28 mouse cellular contexts compared by ENCODE assay signal in the genomic region with DNA sequence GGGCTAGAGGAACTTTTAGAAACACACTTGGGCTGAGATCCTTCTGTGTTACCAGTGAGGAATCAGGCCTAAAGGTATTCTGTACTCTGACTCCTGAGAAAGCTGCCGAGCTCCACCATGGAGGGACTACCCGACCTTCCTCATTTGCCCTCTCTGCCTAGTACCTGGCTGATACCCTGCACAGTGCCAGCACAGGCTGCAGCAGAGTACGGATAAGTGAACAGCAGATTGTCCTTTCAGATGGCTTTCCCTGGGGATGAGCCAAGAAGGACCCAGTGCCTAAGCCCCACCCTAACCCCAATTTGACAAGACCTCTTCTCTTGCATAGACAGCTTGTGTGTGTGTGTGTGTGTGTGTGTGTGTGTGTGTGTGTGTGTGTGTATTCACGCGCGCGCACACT. TPM values are rescaled to one million over a fixed set of nuclear protein-coding genes. Genes with fewer than 3 reads are reported as not detected.
"Had no signal": no experiment of that assay in that cellular context is flagged by ENCODE, and none has a peak within 500 bp of the region (broad histone marks: within the 10 kb centered on the region; RNA-seq: fewer than 3 reads in every experiment).

No protein-coding gene starts in this region.

- H3K4me1 ChIP-seq: hindbrain, embryonic 13.5 days; hindbrain, embryonic 15.5 days; intestine, embryonic 15.5 days had no signal

- H3K36me3 ChIP-seq: heart, embryonic 10.5 days; heart, embryonic 12.5 days; hindbrain, embryonic 15.5 days; intestine, embryonic 15.5 days; limb, embryonic 13.5 days; liver, embryonic 13.5 days; liver, embryonic 15.5 days had no signal

- H3K4me2 ChIP-seq: heart, embryonic 12.5 days; hindbrain, embryonic 13.5 days; hindbrain, embryonic 15.5 days; intestine, embryonic 15.5 days; limb, embryonic 13.5 days; liver, embryonic 11.5 days; liver, embryonic 13.5 days; liver, embryonic 15.5 days had no signal

- H3K9ac ChIP-seq: heart, embryonic 12.5 days; hindbrain, embryonic 13.5 days; hindbrain, embryonic 15.5 days; intestine, embryonic 15.5 days; limb, embryonic 13.5 days; liver, embryonic 13.5 days; liver, embryonic 15.5 days; liver, postnatal 0 days had no signal

- H3K27ac ChIP-seq: gastrocnemius, adult 2 months; heart, adult 2 months; heart, embryonic 10.5 days; hindbrain, embryonic 13.5 days; hindbrain, embryonic 15.5 days; intestine, embryonic 15.5 days; layer of hippocampus, adult 2 months; left cerebral cortex, adult 2 months; limb, embryonic 13.5 days; liver, embryonic 13.5 days; liver, embryonic 15.5 days had no signal

- H3K27me3 ChIP-seq: hindbrain, embryonic 13.5 days; hindbrain, embryonic 15.5 days; intestine, embryonic 15.5 days had no signal

- ATAC-seq: inflammation-experienced regulatory T-cells, adult 6 months; intestine, embryonic 15.5 days; intestine, postnatal 0 days; liver, postnatal 0 days had no signal

- H3K4me3 ChIP-seq: gastrocnemius, adult 2 months; heart, adult 2 months; heart, embryonic 10.5 days; heart, embryonic 12.5 days; hindbrain, embryonic 13.5 days; hindbrain, embryonic 15.5 days; intestine, embryonic 15.5 days; layer of hippocampus, adult 2 months; left cerebral cortex, adult 2 months; limb, embryonic 13.5 days; liver, embryonic 13.5 days; liver, embryonic 15.5 days had no signal

- DNase-seq: gastrocnemius, adult 2 months; gastrocnemius, postnatal 10 days; gastrocnemius, postnatal 25 days; heart, adult 2 months; heart, postnatal 10 days; heart, postnatal 4 days; kidney, adult 18-20 months; kidney, adult 8-10 months; kidney, postnatal 10 days; kidney, postnatal 25 days; kidney, postnatal 4 days; liver; liver, embryonic 13.5 days; liver, postnatal 0 days had no signal

- H3K9me3 ChIP-seq: heart, embryonic 10.5 days; heart, embryonic 12.5 days; hindbrain, embryonic 13.5 days; hindbrain, embryonic 15.5 days; intestine, embryonic 15.5 days; limb, embryonic 13.5 days; liver, embryonic 13.5 days; liver, embryonic 15.5 days had no signal

RNA-seq across cellular contexts. Expression of a gene that starts 10.2 kb away (rescaled TPM):
- total RNA-seq: granulocyte monocyte progenitor cell, adult 5-6 weeks had no signal
- polyA plus RNA-seq: inflammation-experienced regulatory T-cells, adult 6 months; limb, embryonic 11.5 days had no signal
